24 mouse cellular contexts compared by ENCODE assay signal in the genomic region with DNA sequence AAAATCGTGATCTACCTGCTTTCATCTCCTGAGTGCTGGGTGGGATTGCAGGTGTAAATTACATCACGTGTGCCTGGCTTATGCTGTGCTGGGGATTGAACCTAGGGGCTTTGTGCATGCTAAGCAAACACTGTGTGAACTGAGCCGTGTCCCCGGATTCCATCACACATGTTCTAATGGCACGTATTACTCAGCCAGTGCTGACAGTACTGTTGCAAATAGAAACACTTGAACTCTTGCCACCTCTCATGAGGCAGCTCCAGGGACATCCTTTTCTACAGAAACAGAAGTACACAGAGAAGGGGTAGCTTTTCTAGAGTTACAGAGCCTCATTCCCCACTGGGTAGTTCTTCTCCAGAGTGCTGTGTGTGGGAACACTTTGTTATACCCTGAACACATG.
DNase-seq lines count a peak whose midpoint lies in the region; ATAC-seq and TF ChIP-seq lines count a peak whose summit lies in the region.
"Had no signal": no experiment of that assay in that cellular context is flagged by ENCODE, and none has a peak within 500 bp of the region (broad histone marks: within the 10 kb centered on the region; RNA-seq: fewer than 3 reads in every experiment).

No protein-coding gene starts in this region.

- 0 out of 2 replicates have a peak, but pooled peaks have one; percentile 10 for ATAC-seq in forebrain, postnatal 0 days
- ATAC-seq in forebrain, embryonic 15.5 days (replicated peaks), result no peak
- ATAC-seq in lung, embryonic 16.5 days (ENCODE audit: low read depth), result 0 out of 2 replicates have a peak, but pooled peaks have one; percentile 26
- ATAC-seq in heart, embryonic 15.5 days (replicated peaks; ENCODE audit: insufficient number of reproducible peaks, insufficient read depth, low FRiP score, low read depth), result peak; percentile 75
- no peak for ATAC-seq in monocyte, adult 5-6 weeks (replicated peaks; ENCODE audit: insufficient number of reproducible peaks, low FRiP score, low TSS enrichment, poor library complexity, severe bottlenecking)
- ATAC-seq: CD4-positive, CD25-positive, alpha-beta regulatory T cell, adult 4 months; inflammation-experienced regulatory T-cells, adult 6 months; liver, postnatal 0 days; midbrain, embryonic 13.5 days had no signal

- H3K4me3 ChIP-seq in forebrain, postnatal 0 days (ENCODE audit: low read depth, low read length), result no peak overlapping the region
- H3K4me3 ChIP-seq in forebrain, embryonic 15.5 days, result no peak overlapping the region
- no peak overlapping the region for H3K4me3 ChIP-seq in lung, embryonic 16.5 days (ENCODE audit: low read length)
- no peak overlapping the region for H3K4me3 ChIP-seq in heart, embryonic 15.5 days
- H3K4me3 ChIP-seq: limb, embryonic 12.5 days; megakaryocyte, embryonic 14.5 days; midbrain, embryonic 13.5 days; neural tube, embryonic 12.5 days had no signal

- no peak for TF ChIP-seq CTCF in forebrain, postnatal 0 days (IDR thresholded peaks at IDR 0.05; ENCODE audit: low read depth)

- H3K27me3 ChIP-seq in forebrain, postnatal 0 days (ENCODE audit: insufficient read depth, low read length), result no peaks in the 10 kb centered on the region
- no peaks in the 10 kb centered on the region for H3K27me3 ChIP-seq in forebrain, embryonic 15.5 days
- H3K27me3 ChIP-seq in lung, embryonic 16.5 days (ENCODE audit: control insufficient read depth, insufficient read depth, low read depth, low read length), result peaks cover 7% of the 10 kb centered on the region
- peaks cover 26% of the 10 kb centered on the region for H3K27me3 ChIP-seq in heart, embryonic 15.5 days
- H3K27me3 ChIP-seq: neural tube, embryonic 12.5 days had no signal

- WGBS in forebrain, postnatal 0 days, result 63% methylated on average over 5 of the region's 5 CpGs
- 72% methylated on average over 5 of the region's 5 CpGs for WGBS in forebrain, embryonic 15.5 days
- WGBS in lung, embryonic 16.5 days, result 48% methylated on average over 5 of the region's 5 CpGs
- 42% methylated on average over 5 of the region's 5 CpGs for WGBS in heart, embryonic 15.5 days

- no peak overlapping the region for H3K27ac ChIP-seq in forebrain, postnatal 0 days (ENCODE audit: low read depth, low read length)
- no peak overlapping the region for H3K27ac ChIP-seq in forebrain, embryonic 15.5 days (replicated peaks)
- H3K27ac ChIP-seq in lung, embryonic 16.5 days (ENCODE audit: low read length), result no peak overlapping the region
- H3K27ac ChIP-seq in heart, embryonic 15.5 days, result peak overlapping the region; percentile 78
- H3K27ac ChIP-seq: hindbrain, embryonic 14.5 days; limb, embryonic 12.5 days; midbrain, embryonic 13.5 days; neural tube, embryonic 12.5 days had no signal

- no peak overlapping the region for H3K9ac ChIP-seq in forebrain, postnatal 0 days
- H3K9ac ChIP-seq in forebrain, embryonic 15.5 days (replicated peaks), result no peak overlapping the region
- H3K9ac ChIP-seq in lung, embryonic 16.5 days (ENCODE audit: low read length), result no peak overlapping the region
- H3K9ac ChIP-seq in heart, embryonic 15.5 days, result no peak overlapping the region
- H3K9ac ChIP-seq: hindbrain, embryonic 14.5 days; limb, embryonic 12.5 days; liver, postnatal 0 days; midbrain, embryonic 13.5 days; neural tube, embryonic 12.5 days had no signal

- H3K4me2 ChIP-seq in forebrain, postnatal 0 days (ENCODE audit: low read depth), result no peak overlapping the region
- no peak overlapping the region for H3K4me2 ChIP-seq in forebrain, embryonic 15.5 days (replicated peaks)
- H3K4me2 ChIP-seq in lung, embryonic 16.5 days (ENCODE audit: low read depth, low read length), result no peak overlapping the region
- 0 out of 2 replicates have a peak overlapping the region, but pooled peaks have one; percentile 10 for H3K4me2 ChIP-seq in heart, embryonic 15.5 days
- H3K4me2 ChIP-seq: hindbrain, embryonic 14.5 days; limb, embryonic 12.5 days; liver, embryonic 11.5 days; midbrain, embryonic 13.5 days; neural tube, embryonic 12.5 days had no signal

- no peak for DNase-seq in forebrain, postnatal 0 days
- no peak for DNase-seq in lung, postnatal 10 days
- DNase-seq in left cerebral cortex, adult 18-20 months (ENCODE audit: low spot score in 2 of 2), result no peak
- DNase-seq: adrenal gland, postnatal 25 days; cerebellum, adult 9-10 months; gastrocnemius, postnatal 36 days; kidney, adult 2 months; kidney, postnatal 10 days; liver, postnatal 0 days; lung, postnatal 36 days; right cerebral cortex, postnatal 25 days; spleen, adult 18-20 months had no signal

- peaks cover 9% of the 10 kb centered on the region; the same call in 1 of the 2 replicates for H3K4me1 ChIP-seq in forebrain, postnatal 0 days (ENCODE audit: insufficient read depth)
- H3K4me1 ChIP-seq in forebrain, embryonic 15.5 days, result peaks cover 17% of the 10 kb centered on the region
- no peaks in the 10 kb centered on the region; the same call in 1 of the 2 replicates for H3K4me1 ChIP-seq in lung, embryonic 16.5 days (replicated peaks; ENCODE audit: control insufficient read depth, insufficient read depth, low read length)
- H3K4me1 ChIP-seq in heart, embryonic 15.5 days (replicated peaks), result peaks cover 15% of the 10 kb centered on the region
- H3K4me1 ChIP-seq: limb, embryonic 12.5 days; megakaryocyte, embryonic 14.5 days had no signal

- H3K36me3 ChIP-seq in forebrain, postnatal 0 days (ENCODE audit: insufficient read depth), result no peaks in the 10 kb centered on the region
- no peaks in the 10 kb centered on the region for H3K36me3 ChIP-seq in forebrain, embryonic 15.5 days
- H3K36me3 ChIP-seq in lung, embryonic 16.5 days (ENCODE audit: control insufficient read depth, insufficient read depth, low read length), result no peaks in the 10 kb centered on the region
- H3K36me3 ChIP-seq in heart, embryonic 15.5 days, result no peaks in the 10 kb centered on the region
- H3K36me3 ChIP-seq: limb, embryonic 12.5 days; midbrain, embryonic 13.5 days; neural tube, embryonic 12.5 days had no signal

- H3K9me3 ChIP-seq in forebrain, postnatal 0 days (ENCODE audit: low read length), result no peaks in the 10 kb centered on the region
- H3K9me3 ChIP-seq in forebrain, embryonic 15.5 days, result no peaks in the 10 kb centered on the region
- no peaks in the 10 kb centered on the region for H3K9me3 ChIP-seq in lung, embryonic 16.5 days (ENCODE audit: control insufficient read depth, low read length)
- H3K9me3 ChIP-seq in heart, embryonic 15.5 days (replicated peaks), result no peaks in the 10 kb centered on the region
- H3K9me3 ChIP-seq: limb, embryonic 12.5 days; megakaryocyte, embryonic 14.5 days; midbrain, embryonic 13.5 days; neural tube, embryonic 12.5 days had no signal

Comparison
In these comparisons a context has a peak if more than half of its experiments do, and no peak if none do; other contexts are left out.
1. ATAC-seq: peak in forebrain, postnatal 0 days (single experiment), lung, embryonic 16.5 days (single experiment) and heart, embryonic 15.5 days (single experiment); none in forebrain, embryonic 15.5 days (single experiment) and monocyte, adult 5-6 weeks (single experiment).